19 mouse cellular contexts compared by ENCODE assay signal in genomic region chr6:90720201-90720600, GRCm38 (mm10).
DNase-seq lines count a peak whose midpoint lies in the region; ATAC-seq and TF ChIP-seq lines count a peak whose summit lies in the region.
"Had no signal": no experiment of that assay in that cellular context is flagged by ENCODE, and none has a peak within 500 bp of the region (broad histone marks: within the 10 kb centered on the region; RNA-seq: fewer than 3 reads in every experiment).

No protein-coding gene starts in this region.

- H3K27ac ChIP-seq in heart, postnatal 0 days (ENCODE audit: low read depth), result peak overlapping the region; percentile 3; the same call in 1 of the 2 replicates
- no peak overlapping the region for H3K27ac ChIP-seq in midbrain, embryonic 14.5 days (replicated peaks; ENCODE audit: low read depth, low read length)
- H3K27ac ChIP-seq: left cerebral cortex, adult 2 months; limb, embryonic 12.5 days had no signal

- no peak overlapping the region for H3K9ac ChIP-seq in heart, postnatal 0 days (replicated peaks; ENCODE audit: low read depth, low read length)
- H3K9ac ChIP-seq in midbrain, embryonic 14.5 days (replicated peaks; ENCODE audit: low read length), result no peak overlapping the region
- H3K9ac ChIP-seq: heart, embryonic 12.5 days; limb, embryonic 12.5 days had no signal

- H3K4me2 ChIP-seq in heart, postnatal 0 days (ENCODE audit: low read depth, low read length), result no peak overlapping the region
- no peak overlapping the region for H3K4me2 ChIP-seq in midbrain, embryonic 14.5 days (ENCODE audit: low read length)
- H3K4me2 ChIP-seq: heart, embryonic 12.5 days; limb, embryonic 12.5 days had no signal

- WGBS in heart, postnatal 0 days, result 39% methylated on average over 3 of the region's 3 CpGs
- WGBS in midbrain, embryonic 14.5 days, result 72% methylated on average over 3 of the region's 3 CpGs

- TF ChIP-seq CTCF in heart, postnatal 0 days (IDR thresholded peaks at IDR 0.05; ENCODE audit: low read depth), result no peak

- H3K27me3 ChIP-seq in heart, postnatal 0 days (ENCODE audit: control insufficient read depth, insufficient read depth, low read length), result no peaks in the 10 kb centered on the region
- no peaks in the 10 kb centered on the region for H3K27me3 ChIP-seq in midbrain, embryonic 14.5 days (ENCODE audit: control insufficient read depth, insufficient read depth, low read length)
- H3K27me3 ChIP-seq: heart, embryonic 12.5 days; limb, embryonic 12.5 days; megakaryocyte, embryonic 14.5 days had no signal

- no peak for ATAC-seq in heart, postnatal 0 days (ENCODE audit: insufficient read depth, low read depth)
- ATAC-seq in midbrain, embryonic 14.5 days (ENCODE audit: low FRiP score, low TSS enrichment), result no peak
- ATAC-seq: forebrain, embryonic 14.5 days; hindbrain, embryonic 16.5 days; midbrain, embryonic 16.5 days had no signal

- no peaks in the 10 kb centered on the region for H3K36me3 ChIP-seq in heart, postnatal 0 days (replicated peaks; ENCODE audit: control insufficient read depth, insufficient read depth, low read length)
- no peaks in the 10 kb centered on the region for H3K36me3 ChIP-seq in midbrain, embryonic 14.5 days (ENCODE audit: control insufficient read depth, insufficient read depth, low read length)
- H3K36me3 ChIP-seq: heart, embryonic 12.5 days; limb, embryonic 12.5 days had no signal

- TF ChIP-seq EP300 in heart, postnatal 0 days (IDR thresholded peaks at IDR 0.05; ENCODE audit: low read depth), result no peak

- no peak for DNase-seq in heart, postnatal 0 days (ENCODE audit: low spot score)
- no peak for DNase-seq in heart, adult 18-20 months
- DNase-seq in spleen, postnatal 36 days (ENCODE audit: low spot score in 2 of 2), result peak; percentile 61 to 73
- no peak for DNase-seq in spleen, postnatal 14 days (ENCODE audit: low spot score in 2 of 2)
- peak; percentile 66 for DNase-seq in kidney, postnatal 14 days
- no peak for DNase-seq in embryo, embryonic 9.5 days (ENCODE audit: extremely low spot score)
- no peak for DNase-seq in midbrain, embryonic 14.5 days
- DNase-seq in layer of hippocampus, adult 9-11 months, result no peak
- DNase-seq: cerebellum, postnatal 10 days; heart, postnatal 4 days; lung, postnatal 14 days; thymus, postnatal 4 days had no signal

- peaks cover 27% of the 10 kb centered on the region for H3K4me1 ChIP-seq in heart, postnatal 0 days (ENCODE audit: control insufficient read depth, insufficient read depth)
- H3K4me1 ChIP-seq in midbrain, embryonic 14.5 days (ENCODE audit: control insufficient read depth, insufficient read depth, low read length), result peaks cover 28% of the 10 kb centered on the region

- H3K4me3 ChIP-seq in heart, postnatal 0 days (ENCODE audit: low read depth, low read length), result no peak overlapping the region
- no peak overlapping the region for H3K4me3 ChIP-seq in midbrain, embryonic 14.5 days (replicated peaks; ENCODE audit: low read depth, low read length)
- H3K4me3 ChIP-seq: heart, embryonic 12.5 days; left cerebral cortex, adult 2 months; limb, embryonic 12.5 days; megakaryocyte, embryonic 14.5 days had no signal

- H3K9me3 ChIP-seq in heart, postnatal 0 days (replicated peaks; ENCODE audit: control insufficient read depth, low read length), result no peaks in the 10 kb centered on the region
- no peaks in the 10 kb centered on the region for H3K9me3 ChIP-seq in midbrain, embryonic 14.5 days (ENCODE audit: control insufficient read depth, low read length)
- H3K9me3 ChIP-seq: heart, embryonic 12.5 days; limb, embryonic 12.5 days; megakaryocyte, embryonic 14.5 days had no signal

Comparison
In these comparisons a context has a peak if more than half of its experiments do, and no peak if none do; other contexts are left out.
1. DNase-seq: peak in spleen, postnatal 36 days (2 of 2) and kidney, postnatal 14 days (single experiment); none in heart, postnatal 0 days (single experiment), heart, adult 18-20 months (0 of 2), spleen, postnatal 14 days (0 of 2), embryo, embryonic 9.5 days (single experiment), midbrain, embryonic 14.5 days (single experiment) and layer of hippocampus, adult 9-11 months (single experiment).